Mouse (Mus musculus): ENCODE results near the gene Uvrag.

DNA sequence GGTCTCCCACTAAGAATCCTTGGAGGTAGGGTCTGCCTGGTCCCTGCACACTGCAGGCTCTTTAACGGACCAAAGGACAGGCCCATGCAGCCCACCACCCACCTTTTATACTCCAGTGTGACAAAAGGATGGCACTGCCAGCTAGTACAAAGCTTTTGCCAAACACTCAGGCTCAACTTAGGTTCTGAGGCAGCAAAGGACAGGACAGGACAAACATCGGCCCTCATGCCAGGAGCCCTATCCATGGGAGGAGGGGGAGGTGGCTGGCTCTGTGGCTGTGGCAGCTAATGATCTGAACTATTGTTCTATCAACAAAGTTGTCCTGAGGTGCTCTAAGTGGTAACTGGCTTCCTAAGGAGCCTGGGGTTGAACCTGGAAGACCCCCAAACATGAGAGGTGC is 18.5 kb upstream of the Uvrag start:
- TF ChIP-seq POLR2A (IDR thresholded peaks at IDR 0.05; ENCODE audit: low read depth, low read length) (no peak), CTCF (IDR thresholded peaks at IDR 0.05; ENCODE audit: borderline replicate concordance, insufficient read depth, low read length) (no peak)
